Mouse (Mus musculus): Measurements from ENCODE around the gene Olfr155. TPM values are rescaled to one million over a fixed set of nuclear protein-coding genes. Genes with fewer than 3 reads are reported as not detected.

The Olfr155 gene
- polyA plus RNA-seq (2011; ENCODE audit: insufficient read length, low read depth, missing spikeins) = not detected in 2 replicates

- Histone ChIP-seq H3K4me1 (ENCODE audit: control insufficient read depth, insufficient read depth, low read length) (no peaks in the 10 kb centered on the region), H3K4me3 (ENCODE audit: insufficient read depth, low read length) (no peak within 1 kb of the TSS), H3K27ac (ENCODE audit: insufficient read depth, low read length) (no peak within 1 kb of the TSS)
- TF ChIP-seq POLR2A (IDR thresholded peaks at IDR 0.05; ENCODE audit: low read depth, low read length) (no peak), CTCF (IDR thresholded peaks at IDR 0.05; ENCODE audit: borderline replicate concordance, insufficient read depth, low read length) (no peak)
Observed at GRCm38 (mm10) chr4:43851265-43851664, at the start of gene Olfr155. TSS of gene Olfr155 (plus strand) at chr4:43851565.

- TF ChIP-seq CTCF (IDR thresholded peaks at IDR 0.05; ENCODE audit: borderline replicate concordance, insufficient read depth, low read length) = no peak
- TF ChIP-seq POLR2A (IDR thresholded peaks at IDR 0.05; ENCODE audit: low read depth, low read length) = no peak
- Histone ChIP-seq H3K4me1 (ENCODE audit: control insufficient read depth, insufficient read depth, low read length) (no peaks in the 10 kb centered on the region), H3K27ac (ENCODE audit: insufficient read depth, low read length) (no peak overlapping the region), H3K4me3 (ENCODE audit: insufficient read depth, low read length) (no peak overlapping the region)
Observed at GRCm38 (mm10) chr4:43822896-43823550, 28.3 kb upstream of the Olfr155 start.

DNA sequence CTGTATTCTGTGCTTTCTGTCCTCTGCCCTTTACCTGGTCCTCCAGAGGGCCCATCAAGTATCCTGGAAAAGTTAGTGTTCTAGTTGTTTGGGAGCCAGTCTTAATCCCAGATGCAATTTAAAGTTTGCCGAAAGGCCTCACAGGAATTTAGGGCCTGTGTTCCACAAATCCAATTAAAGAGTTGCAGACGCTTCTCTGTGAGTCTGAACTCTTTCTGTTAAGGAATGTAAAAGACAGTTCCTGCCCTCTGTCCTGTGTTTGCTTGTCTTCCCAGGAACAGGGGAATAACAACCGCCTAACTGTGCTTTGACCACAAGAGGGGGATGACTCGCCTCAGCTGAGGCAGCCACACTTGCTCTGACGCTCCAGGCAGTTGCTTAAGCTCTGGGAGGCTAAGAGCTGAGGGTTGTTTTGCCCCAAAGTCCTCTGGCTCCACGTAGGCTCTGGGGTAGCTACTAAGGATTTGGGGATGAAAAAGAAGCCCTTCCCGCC, 27.5 kb upstream of the Olfr155 start, which contains the start of gene Olfr156:
Gene Olfr156 (minus strand): TSS at position 51 of the 493 bp plus-strand sequence.
- no peak within 1 kb of the TSS for H3K4me3 ChIP-seq (ENCODE audit: insufficient read depth, low read length)
- no peak for TF ChIP-seq POLR2A (IDR thresholded peaks at IDR 0.05; ENCODE audit: low read depth, low read length)
- peak; percentile 66; the same call in 1 of the 2 replicates for TF ChIP-seq CTCF (IDR thresholded peaks at IDR 0.05; ENCODE audit: borderline replicate concordance, insufficient read depth, low read length)
- no peaks in the 10 kb centered on the region for H3K4me1 ChIP-seq (ENCODE audit: control insufficient read depth, insufficient read depth, low read length)
- no peak within 1 kb of the TSS for H3K27ac ChIP-seq (ENCODE audit: insufficient read depth, low read length)

DNA sequence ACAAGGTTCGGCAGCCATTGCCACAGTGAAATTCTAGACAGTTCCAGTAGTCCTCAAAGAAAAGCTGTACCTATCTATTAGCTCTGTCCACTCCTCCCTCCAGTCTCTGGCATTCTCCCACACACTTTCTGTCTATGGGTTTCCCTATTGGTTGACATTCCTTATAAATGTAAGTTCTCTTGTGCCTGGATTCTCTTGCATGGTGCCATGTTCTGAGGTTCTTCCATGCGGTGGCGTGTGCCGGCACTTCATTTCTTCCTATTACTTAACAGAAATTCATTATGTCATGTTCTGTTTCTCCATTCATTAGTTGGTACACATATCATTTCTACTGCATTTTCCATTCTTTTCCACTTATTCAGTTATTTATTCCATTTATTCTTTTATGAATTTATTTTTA, 22.6 kb upstream of the Olfr155 start:
- Histone ChIP-seq H3K4me3 (ENCODE audit: insufficient read depth, low read length) (no peak overlapping the region), H3K4me1 (ENCODE audit: control insufficient read depth, insufficient read depth, low read length) (no peaks in the 10 kb centered on the region), H3K27ac (ENCODE audit: insufficient read depth, low read length) (no peak overlapping the region)
- TF ChIP-seq POLR2A (IDR thresholded peaks at IDR 0.05; ENCODE audit: low read depth, low read length) (no peak), CTCF (IDR thresholded peaks at IDR 0.05; ENCODE audit: borderline replicate concordance, insufficient read depth, low read length) (no peak)

GRCm38 (mm10) chr4:43832031-43832430, 19.3 kb upstream of the Olfr155 start:
- Histone ChIP-seq H3K4me1 (ENCODE audit: control insufficient read depth, insufficient read depth, low read length) (no peaks in the 10 kb centered on the region), H3K4me3 (ENCODE audit: insufficient read depth, low read length) (no peak overlapping the region), H3K27ac (ENCODE audit: insufficient read depth, low read length) (no peak overlapping the region)
- no peak for TF ChIP-seq CTCF (IDR thresholded peaks at IDR 0.05; ENCODE audit: borderline replicate concordance, insufficient read depth, low read length)
- TF ChIP-seq POLR2A (IDR thresholded peaks at IDR 0.05; ENCODE audit: low read depth, low read length) = no peak

DNA sequence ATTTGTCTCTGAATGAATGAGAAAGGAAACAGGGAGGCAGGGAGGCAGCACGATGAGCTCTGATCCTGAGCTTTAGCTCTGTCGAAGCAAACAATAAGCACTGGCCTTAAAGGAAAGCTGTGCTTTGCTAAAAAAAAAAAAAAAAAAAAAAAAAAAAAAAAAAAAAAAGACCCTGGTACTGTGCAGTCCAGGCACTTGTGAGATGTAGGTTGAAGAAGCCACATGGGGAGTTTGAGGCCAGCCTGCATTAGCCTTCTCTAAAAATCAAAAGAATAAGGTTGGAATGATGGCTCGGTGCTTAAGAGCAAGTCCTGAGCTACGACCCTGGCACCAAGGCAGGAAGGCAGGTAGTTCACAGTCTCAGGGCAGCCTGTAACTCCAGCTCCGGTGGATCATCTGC, 17.6 kb upstream of the Olfr155 start:
- Histone ChIP-seq H3K4me3 (ENCODE audit: insufficient read depth, low read length) (no peak overlapping the region), H3K4me1 (ENCODE audit: control insufficient read depth, insufficient read depth, low read length) (no peaks in the 10 kb centered on the region), H3K27ac (ENCODE audit: insufficient read depth, low read length) (no peak overlapping the region)
- no peak for TF ChIP-seq CTCF (IDR thresholded peaks at IDR 0.05; ENCODE audit: borderline replicate concordance, insufficient read depth, low read length)
- no peak for TF ChIP-seq POLR2A (IDR thresholded peaks at IDR 0.05; ENCODE audit: low read depth, low read length)

GRCm38 (mm10) chr4:43834749-43835148, 16.6 kb upstream of the Olfr155 start:
- no peak for TF ChIP-seq CTCF (IDR thresholded peaks at IDR 0.05; ENCODE audit: borderline replicate concordance, insufficient read depth, low read length)
- TF ChIP-seq POLR2A (IDR thresholded peaks at IDR 0.05; ENCODE audit: low read depth, low read length) = no peak
- Histone ChIP-seq H3K4me3 (ENCODE audit: insufficient read depth, low read length) (no peak overlapping the region), H3K4me1 (ENCODE audit: control insufficient read depth, insufficient read depth, low read length) (no peaks in the 10 kb centered on the region)

DNA sequence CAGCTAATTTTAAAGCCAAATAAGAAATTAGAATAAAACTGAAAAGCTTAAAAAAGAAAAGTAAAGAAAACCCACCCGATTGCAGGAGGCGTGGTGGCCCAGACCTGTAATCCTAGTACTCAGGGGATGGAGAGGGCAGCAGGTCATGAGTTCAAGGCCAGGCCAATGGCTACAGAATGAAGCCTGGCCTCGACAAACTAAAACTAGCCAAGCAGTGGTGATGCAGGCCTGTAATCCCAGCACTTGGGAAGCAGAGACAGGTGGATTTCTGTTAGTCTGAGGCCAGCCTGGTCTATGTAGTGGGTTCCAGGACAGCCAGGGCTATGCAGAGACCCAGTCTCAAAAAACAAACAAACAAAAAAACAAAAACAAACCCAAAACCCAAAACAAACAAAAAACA, 13.0 kb upstream of the Olfr155 start:
- TF ChIP-seq POLR2A (IDR thresholded peaks at IDR 0.05; ENCODE audit: low read depth, low read length) = no peak
- no peak for TF ChIP-seq CTCF (IDR thresholded peaks at IDR 0.05; ENCODE audit: borderline replicate concordance, insufficient read depth, low read length)
- Histone ChIP-seq H3K4me3 (ENCODE audit: insufficient read depth, low read length) (no peak overlapping the region), H3K4me1 (ENCODE audit: control insufficient read depth, insufficient read depth, low read length) (no peaks in the 10 kb centered on the region), H3K27ac (ENCODE audit: insufficient read depth, low read length) (no peak overlapping the region)

More at GRCm38 (mm10) chr4:43834749-43835148, 16.6 kb upstream of the Olfr155 start:
- no peak overlapping the region for H3K27ac ChIP-seq (ENCODE audit: insufficient read depth, low read length)

DNA sequence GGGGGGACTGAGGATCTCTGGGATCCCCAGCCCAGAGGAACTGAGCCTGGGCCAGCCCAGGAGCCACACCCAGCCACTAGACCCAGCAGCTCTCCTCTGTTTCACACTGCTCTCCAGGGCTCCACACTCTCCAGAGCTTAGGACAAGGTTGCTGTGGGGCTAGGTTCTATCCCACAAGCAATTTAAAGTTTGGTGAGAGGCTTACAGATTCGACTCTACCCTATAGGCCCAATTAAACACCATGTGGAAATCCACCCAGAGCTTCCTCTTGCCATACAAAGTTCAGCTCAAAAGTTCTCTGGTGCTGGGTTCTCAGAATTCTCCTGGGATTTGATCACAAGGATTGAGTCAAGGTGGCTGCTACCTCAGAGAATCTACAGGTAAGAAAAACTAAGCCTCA, 11.3 kb upstream of the Olfr155 start, which contains the start of gene Olfr157:
Gene Olfr157 (minus strand): TSS at position 101 of the 400 bp plus-strand sequence.
- no peaks in the 10 kb centered on the region for H3K4me1 ChIP-seq (ENCODE audit: control insufficient read depth, insufficient read depth, low read length)
- H3K27ac ChIP-seq (ENCODE audit: insufficient read depth, low read length) = no peak within 1 kb of the TSS
- TF ChIP-seq POLR2A (IDR thresholded peaks at IDR 0.05; ENCODE audit: low read depth, low read length) = no peak
- TF ChIP-seq CTCF (IDR thresholded peaks at IDR 0.05; ENCODE audit: borderline replicate concordance, insufficient read depth, low read length) = no peak
- H3K4me3 ChIP-seq (ENCODE audit: insufficient read depth, low read length) = no peak within 1 kb of the TSS

DNA sequence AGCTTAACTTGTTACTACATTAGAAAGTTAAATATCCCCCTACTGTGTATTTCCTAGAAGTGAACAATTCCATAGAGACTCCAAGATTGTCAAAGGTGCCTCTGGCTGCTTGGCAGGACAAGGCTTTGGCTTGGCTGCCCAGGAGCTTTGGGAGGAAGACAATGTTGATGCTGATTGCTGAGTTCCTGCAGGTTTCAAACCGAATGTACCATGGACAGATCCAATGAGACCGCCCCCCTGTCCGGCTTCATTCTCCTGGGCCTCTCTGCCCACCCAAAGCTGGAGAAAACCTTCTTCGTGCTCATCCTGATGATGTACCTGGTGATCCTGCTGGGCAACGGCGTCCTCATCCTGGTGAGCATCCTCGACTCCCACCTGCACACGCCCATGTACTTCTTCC, 2.7 kb downstream of the Olfr155 start:
- H3K27ac ChIP-seq (ENCODE audit: insufficient read depth, low read length) = no peak overlapping the region
- TF ChIP-seq POLR2A (IDR thresholded peaks at IDR 0.05; ENCODE audit: low read depth, low read length) (no peak), CTCF (IDR thresholded peaks at IDR 0.05; ENCODE audit: borderline replicate concordance, insufficient read depth, low read length) (no peak)

More for the DNA sequence above, 2.7 kb downstream of the Olfr155 start:
- H3K4me3 ChIP-seq (ENCODE audit: insufficient read depth, low read length) = no peak overlapping the region
- no peaks in the 10 kb centered on the region for H3K4me1 ChIP-seq (ENCODE audit: control insufficient read depth, insufficient read depth, low read length)

Data from embryonic fibroblast, embryonic 13.5 days (primary cell).